Mouse (Mus musculus): ENCODE measurements around the gene Sept4. TPM values are rescaled to one million over a fixed set of nuclear protein-coding genes. Genes with fewer than 3 reads are reported as not detected.

Sept4 gene
- polyA plus RNA-seq, 1 experiment = 20.2 TPM

DNA sequence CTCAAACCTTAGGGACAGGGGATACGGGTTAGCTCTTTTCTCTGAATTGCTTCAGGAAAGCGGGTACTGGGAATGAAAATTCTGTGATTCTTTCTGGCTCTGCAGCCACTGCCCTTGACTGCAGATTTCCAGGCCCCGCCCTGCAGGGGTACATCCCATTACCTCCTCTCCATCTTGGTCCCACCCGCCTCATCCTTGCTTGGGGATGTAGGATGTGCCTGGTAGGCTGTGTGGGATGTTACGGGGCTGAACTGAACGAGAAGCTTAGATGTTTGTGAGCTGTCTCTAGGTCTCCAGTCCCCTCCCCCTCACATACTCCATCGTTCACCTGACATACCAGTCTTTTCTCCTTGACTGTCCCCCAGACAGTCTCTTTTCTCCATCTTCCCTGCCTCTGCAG is 27.3 kb downstream of the Sept4 start:
- 24% methylated on average over 7 of the region's 7 CpGs for WGBS
- DNase-seq (ENCODE audit: low read depth, low spot score) = no peak

DNA sequence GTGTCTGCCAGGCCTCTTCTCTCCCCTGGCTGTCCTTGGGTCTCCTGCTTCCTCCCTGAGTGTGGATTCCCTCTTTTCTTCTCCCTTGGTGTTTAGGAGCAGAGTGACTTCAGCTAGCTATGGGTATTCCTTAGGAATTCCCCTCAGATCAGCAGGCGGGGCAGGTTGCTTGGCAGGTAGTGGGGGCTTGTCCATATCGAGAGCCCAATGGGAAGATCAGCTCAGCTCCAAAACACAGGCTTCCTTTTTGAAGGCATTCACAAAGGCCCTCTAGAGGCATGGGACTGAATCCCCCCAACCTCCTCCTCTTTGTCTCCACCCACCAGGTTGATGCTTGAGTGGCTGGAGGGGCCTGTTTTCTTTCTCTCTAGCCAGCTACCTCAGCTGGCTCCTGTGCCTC is 27.8 kb downstream of the Sept4 start:
- DNase-seq (ENCODE audit: low read depth, low spot score) = no peak
- 55% methylated on average over 2 of the region's 2 CpGs for WGBS

- no peak for DNase-seq (ENCODE audit: low read depth, low spot score)
These were observed 28.4 kb downstream of the Sept4 start for GRCm38 (mm10) chr11:87597061-87597460.

DNA sequence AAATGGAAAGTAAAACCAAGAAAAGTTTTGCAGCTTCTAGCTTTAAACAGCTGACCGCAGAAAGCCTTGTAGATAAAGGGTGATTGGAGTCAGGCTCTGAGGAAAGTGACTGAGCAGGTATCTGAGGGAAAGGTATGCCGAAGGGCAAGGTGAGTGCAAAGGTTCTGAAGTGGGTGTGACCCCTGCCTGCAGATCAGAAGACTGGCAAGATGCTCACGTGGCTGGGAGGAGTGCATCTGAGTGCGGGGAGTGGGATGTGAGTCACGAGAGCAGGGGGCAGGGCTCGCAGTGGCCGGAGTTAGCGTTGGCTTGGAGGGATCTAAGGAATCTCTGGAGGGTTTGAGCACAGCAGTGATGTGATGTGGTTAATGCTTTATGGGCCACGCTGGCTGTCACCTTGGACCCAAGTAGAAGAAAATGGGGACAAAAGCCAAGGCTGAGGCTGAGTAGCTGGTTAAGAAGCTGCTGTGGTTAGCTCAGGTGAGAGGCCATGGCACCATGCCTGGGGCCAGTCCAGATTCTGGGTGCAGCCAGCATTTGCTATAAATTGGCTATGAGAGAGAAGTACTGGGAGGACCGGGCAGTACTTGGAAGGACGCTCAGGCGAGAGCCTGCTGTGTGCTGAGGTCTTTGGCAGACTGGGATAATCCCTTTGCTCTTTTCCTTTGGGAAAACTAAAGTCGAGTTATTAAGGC is 30.8 kb downstream of the Sept4 start:
- no peak for DNase-seq (ENCODE audit: low read depth, low spot score)
- WGBS = 78% methylated on average over 13 of the region's 13 CpGs

- WGBS = 93% methylated on average over 10 of the region's 10 CpGs
- no peak for DNase-seq (ENCODE audit: low read depth, low spot score)
These were observed 31.7 kb downstream of the Sept4 start for GRCm38 (mm10) chr11:87600322-87600853.

DNA sequence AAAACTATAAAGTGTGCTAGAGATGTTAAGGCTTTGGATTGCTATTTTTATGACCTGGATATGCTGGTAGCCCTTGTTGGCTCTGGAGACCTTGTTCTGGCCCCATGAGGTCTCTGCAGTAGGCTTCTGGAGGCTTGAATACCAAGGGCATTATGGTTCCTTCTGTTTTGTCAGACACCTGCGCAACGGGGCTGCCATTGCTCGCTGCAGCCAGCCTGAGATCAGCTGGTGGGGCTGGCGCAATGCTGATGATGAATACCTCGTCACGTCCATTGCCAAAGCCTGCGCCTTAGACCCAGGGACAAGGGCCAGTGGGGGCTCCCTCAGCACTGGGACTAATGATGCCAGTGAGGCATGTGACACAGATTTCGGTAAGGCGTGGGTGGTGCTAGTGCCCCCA is 33.5 kb downstream of the Sept4 start:
- WGBS = 92% methylated on average over 9 of the region's 9 CpGs
- DNase-seq (ENCODE audit: low read depth, low spot score) = no peak

- DNase-seq (ENCODE audit: low read depth, low spot score) = no peak
- whole genome bisulfite sequencing = 97% methylated on average over 2 of the region's 2 CpGs
These were observed 34.9 kb downstream of the Sept4 start for GRCm38 (mm10) chr11:87603571-87603970.

- no peak for DNase-seq (ENCODE audit: low read depth, low spot score)
- 78% methylated on average over 7 of the region's 7 CpGs for WGBS
These were observed 40.6 kb downstream of the Sept4 start for GRCm38 (mm10) chr11:87609264-87609663.

GRCm38 (mm10) chr11:87611547-87611946 is 42.8 kb downstream of the Sept4 start:
- WGBS = 86% methylated on average over 9 of the region's 9 CpGs
- no peak for DNase-seq (ENCODE audit: low read depth, low spot score)

GRCm38 (mm10) chr11:87613972-87614371 is 45.3 kb downstream of the Sept4 start:
- no peak for DNase-seq (ENCODE audit: low read depth, low spot score)
- WGBS = 85% methylated on average over 7 of the region's 7 CpGs

DNA sequence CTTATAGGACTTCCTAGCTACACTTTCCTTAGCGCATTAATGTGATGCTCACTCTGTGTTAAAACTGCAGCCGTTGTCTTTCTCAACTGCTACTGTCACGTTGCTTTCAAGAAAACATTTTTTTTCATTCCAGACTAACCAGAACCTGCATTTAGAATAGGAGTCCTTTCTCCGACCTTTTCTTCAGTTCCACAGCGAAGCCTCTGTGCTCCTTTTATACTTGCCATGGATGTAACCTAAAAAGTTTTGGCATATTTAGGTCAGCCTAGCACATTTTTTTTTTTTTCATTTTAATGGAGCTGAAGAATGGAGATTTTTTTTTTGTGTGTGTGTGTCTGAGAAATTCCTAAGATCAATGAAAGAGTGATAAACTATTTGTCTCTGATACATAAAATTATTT is 46.8 kb downstream of the Sept4 start:
- no peak for DNase-seq (ENCODE audit: low read depth, low spot score)
- 92% methylated on average over 5 of the region's 5 CpGs for WGBS

DNA sequence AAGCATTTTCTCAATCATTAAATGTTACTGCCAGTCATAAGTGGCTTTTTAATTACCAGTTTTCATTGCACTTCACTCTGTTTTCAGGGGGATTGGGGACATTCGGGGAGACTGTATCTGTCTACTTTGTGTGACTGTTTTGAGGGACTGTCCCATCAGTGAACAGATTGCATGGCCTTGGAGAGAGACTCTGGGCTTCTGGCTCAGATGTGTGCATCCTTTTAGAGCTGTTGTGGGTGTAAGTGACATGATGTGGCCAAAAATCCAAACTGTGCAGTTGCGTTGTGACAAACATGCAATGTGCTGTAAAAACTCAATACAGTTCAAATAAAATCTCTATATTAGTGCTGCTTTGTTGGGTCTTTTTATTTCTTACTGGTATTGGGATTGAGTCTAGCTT is 47.2 kb downstream of the Sept4 start:
- WGBS = 95% methylated on average over 2 of the region's 2 CpGs
- no peak for DNase-seq (ENCODE audit: low read depth, low spot score)

GRCm38 (mm10) chr11:87616790-87617474 is 48.2 kb downstream of the Sept4 start, which contains the start of gene Hsf5:
Gene Hsf5 (plus strand): TSS chr11:87617164.
- WGBS = 94% methylated on average over 68 of the region's 69 CpGs
- DNase-seq (ENCODE audit: low read depth, low spot score) = no peak

DNA sequence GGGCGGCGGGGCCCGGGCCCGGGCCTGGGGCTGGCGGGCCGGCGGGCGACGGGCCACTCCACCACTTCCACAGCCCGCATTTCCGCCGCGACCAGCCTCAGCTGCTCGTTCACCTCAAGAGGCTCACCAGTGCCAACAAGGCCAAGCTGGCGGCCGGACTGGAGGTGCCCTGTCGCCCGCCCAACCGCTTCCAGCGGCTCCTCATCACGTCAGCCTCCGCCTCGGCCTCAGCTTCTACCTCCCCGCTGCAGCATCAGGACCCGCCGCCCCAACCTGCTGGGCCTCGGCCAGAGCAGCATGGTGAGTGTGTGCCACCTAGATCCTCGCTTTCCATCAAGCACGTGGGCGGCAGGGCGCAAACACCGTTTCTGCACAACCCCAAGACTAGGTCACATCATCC is 48.9 kb downstream of the Sept4 start:
- WGBS = 96% methylated on average over 32 of the region's 32 CpGs
- no peak for DNase-seq (ENCODE audit: low read depth, low spot score)

DNA sequence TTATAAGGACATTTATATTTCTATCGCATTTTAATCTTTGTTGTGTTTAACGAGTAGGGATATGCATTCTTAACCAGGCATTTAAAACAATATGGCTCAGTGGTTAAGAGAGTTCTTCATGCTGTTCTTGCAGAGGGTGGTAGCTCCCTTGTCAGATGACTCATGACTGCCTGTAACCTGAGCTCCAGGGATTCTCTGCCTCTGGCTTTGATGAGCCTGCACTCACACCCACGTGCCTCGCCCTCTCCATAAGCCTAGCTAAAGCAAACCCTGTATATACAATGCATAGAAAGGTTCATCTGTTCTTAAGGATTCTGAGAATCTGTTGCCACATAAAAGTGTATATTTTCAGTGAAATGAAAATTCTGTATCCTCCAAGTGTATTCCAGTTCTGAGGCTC is 54.5 kb downstream of the Sept4 start:
- DNase-seq (ENCODE audit: low read depth, low spot score) = peak; percentile 55

DNA sequence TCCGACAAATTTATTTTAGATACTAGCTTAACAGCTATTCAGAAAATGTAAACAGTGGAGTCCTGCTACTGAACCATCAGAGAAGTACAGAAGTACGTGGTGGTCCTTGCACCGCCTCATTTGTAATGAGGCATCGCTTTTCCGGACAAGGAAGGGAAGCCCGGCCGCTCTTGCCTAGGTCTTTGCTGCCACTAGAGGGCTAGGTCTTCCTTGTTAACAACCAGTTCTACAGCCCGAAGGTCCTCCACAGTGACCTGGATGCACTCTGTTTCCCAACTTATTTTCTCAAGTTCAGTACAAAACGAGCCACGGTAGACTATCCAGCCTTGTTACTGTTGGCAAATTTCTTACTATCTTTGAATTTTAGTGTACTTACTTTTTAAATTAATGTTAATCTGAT is 61.2 kb downstream of the Sept4 start:
- WGBS = 9% methylated on average over 10 of the region's 10 CpGs
- DNase-seq (ENCODE audit: low read depth, low spot score) = no peak

More for the DNA sequence above, 54.5 kb downstream of the Sept4 start:
- WGBS = 50% methylated on average over 4 of the region's 4 CpGs

GRCm38 (mm10) chr11:87638793-87639192 is 70.1 kb downstream of the Sept4 start:
- no peak for DNase-seq (ENCODE audit: low read depth, low spot score)
- 18% methylated on average over 2 of the region's 2 CpGs for WGBS

GRCm38 (mm10) chr11:87639206-87639605 is 70.5 kb downstream of the Sept4 start:
- 1% methylated on average over 29 of the region's 29 CpGs for WGBS
- no peak for DNase-seq (ENCODE audit: low read depth, low spot score)

Measured in large intestine, adult 2 months (tissue).